Mouse (Mus musculus): ENCODE results near the gene Tmem94. TPM values are rescaled to one million over a fixed set of nuclear protein-coding genes. Genes with fewer than 3 reads are reported as not detected.

The Tmem94 gene
- polyA plus RNA-seq, 1 experiment, result 80.1 TPM

GRCm38 (mm10) chr11:115766356-115766943 is 1.2 kb downstream of the Tmem94 start:
- no peaks in the 10 kb centered on the region for H3K36me3 ChIP-seq (ENCODE audit: control insufficient read depth, insufficient read depth, low read length)
- no peaks in the 10 kb centered on the region for H3K27me3 ChIP-seq (ENCODE audit: control insufficient read depth, insufficient read depth, low read length)
- TF ChIP-seq POLR2A (IDR thresholded peaks at IDR 0.05; ENCODE audit: control insufficient read depth, low read depth, low read length) (no peak), CTCF (IDR thresholded peaks at IDR 0.05; ENCODE audit: control insufficient read depth, insufficient read depth, insufficient replicate concordance, low read depth, low read length) (no peak)
- H3K4me1 ChIP-seq (ENCODE audit: control insufficient read depth, insufficient read depth, low read length), result peaks cover 7% of the 10 kb centered on the region
- H3K27ac ChIP-seq (ENCODE audit: control insufficient read depth, insufficient read depth, low read depth, low read length), result peak overlapping the region; percentile 67
- H3K4me3 ChIP-seq (ENCODE audit: control insufficient read depth, low read depth, low read length), result peak overlapping the region; percentile 91

GRCm38 (mm10) chr11:115766981-115767380 is 1.7 kb downstream of the Tmem94 start:
- TF ChIP-seq CTCF (IDR thresholded peaks at IDR 0.05; ENCODE audit: control insufficient read depth, insufficient read depth, insufficient replicate concordance, low read depth, low read length), result no peak
- no peak for TF ChIP-seq POLR2A (IDR thresholded peaks at IDR 0.05; ENCODE audit: control insufficient read depth, low read depth, low read length)
- Histone ChIP-seq H3K4me1 (ENCODE audit: control insufficient read depth, insufficient read depth, low read length) (peaks cover 7% of the 10 kb centered on the region), H3K27me3 (ENCODE audit: control insufficient read depth, insufficient read depth, low read length) (no peaks in the 10 kb centered on the region), H3K36me3 (ENCODE audit: control insufficient read depth, insufficient read depth, low read length) (no peaks in the 10 kb centered on the region), H3K4me3 (ENCODE audit: control insufficient read depth, low read depth, low read length) (peak overlapping the region; percentile 91), H3K27ac (ENCODE audit: control insufficient read depth, insufficient read depth, low read depth, low read length) (peak overlapping the region; percentile 34; the same call in 1 of the 2 replicates)

GRCm38 (mm10) chr11:115768896-115769295 is 3.7 kb downstream of the Tmem94 start:
- H3K4me3 ChIP-seq (ENCODE audit: control insufficient read depth, low read depth, low read length), result no peak overlapping the region
- peaks cover 7% of the 10 kb centered on the region for H3K4me1 ChIP-seq (ENCODE audit: control insufficient read depth, insufficient read depth, low read length)
- H3K27ac ChIP-seq (ENCODE audit: control insufficient read depth, insufficient read depth, low read depth, low read length), result no peak overlapping the region
- H3K36me3 ChIP-seq (ENCODE audit: control insufficient read depth, insufficient read depth, low read length), result no peaks in the 10 kb centered on the region
- no peaks in the 10 kb centered on the region for H3K27me3 ChIP-seq (ENCODE audit: control insufficient read depth, insufficient read depth, low read length)
- TF ChIP-seq POLR2A (IDR thresholded peaks at IDR 0.05; ENCODE audit: control insufficient read depth, low read depth, low read length) (no peak), CTCF (IDR thresholded peaks at IDR 0.05; ENCODE audit: control insufficient read depth, insufficient read depth, insufficient replicate concordance, low read depth, low read length) (no peak)

GRCm38 (mm10) chr11:115774653-115775052 is 9.4 kb downstream of the Tmem94 start:
- TF ChIP-seq CTCF (IDR thresholded peaks at IDR 0.05; ENCODE audit: control insufficient read depth, insufficient read depth, insufficient replicate concordance, low read depth, low read length) (no peak), POLR2A (IDR thresholded peaks at IDR 0.05; ENCODE audit: control insufficient read depth, low read depth, low read length) (no peak)
- Histone ChIP-seq H3K27ac (ENCODE audit: control insufficient read depth, insufficient read depth, low read depth, low read length) (no peak overlapping the region), H3K36me3 (ENCODE audit: control insufficient read depth, insufficient read depth, low read length) (no peaks in the 10 kb centered on the region), H3K4me1 (ENCODE audit: control insufficient read depth, insufficient read depth, low read length) (no peaks in the 10 kb centered on the region; the same call in 1 of the 2 replicates), H3K27me3 (ENCODE audit: control insufficient read depth, insufficient read depth, low read length) (no peaks in the 10 kb centered on the region), H3K4me3 (ENCODE audit: control insufficient read depth, low read depth, low read length) (no peak overlapping the region)

- no peaks in the 10 kb centered on the region for H3K27me3 ChIP-seq (ENCODE audit: control insufficient read depth, insufficient read depth, low read length)
- peaks cover 3% of the 10 kb centered on the region; the same call in 1 of the 2 replicates for H3K4me1 ChIP-seq (ENCODE audit: control insufficient read depth, insufficient read depth, low read length)
- TF ChIP-seq POLR2A (IDR thresholded peaks at IDR 0.05; ENCODE audit: control insufficient read depth, low read depth, low read length) (no peak), CTCF (IDR thresholded peaks at IDR 0.05; ENCODE audit: control insufficient read depth, insufficient read depth, insufficient replicate concordance, low read depth, low read length) (no peak)
- no peak overlapping the region for H3K4me3 ChIP-seq (ENCODE audit: control insufficient read depth, low read depth, low read length)
- no peaks in the 10 kb centered on the region for H3K36me3 ChIP-seq (ENCODE audit: control insufficient read depth, insufficient read depth, low read length)
- H3K27ac ChIP-seq (ENCODE audit: control insufficient read depth, insufficient read depth, low read depth, low read length), result no peak overlapping the region
These were observed 10.8 kb downstream of the Tmem94 start for GRCm38 (mm10) chr11:115775821-115776665.

GRCm38 (mm10) chr11:115776954-115777353 is 11.7 kb downstream of the Tmem94 start:
- Histone ChIP-seq H3K27me3 (ENCODE audit: control insufficient read depth, insufficient read depth, low read length) (no peaks in the 10 kb centered on the region), H3K4me3 (ENCODE audit: control insufficient read depth, low read depth, low read length) (no peak overlapping the region), H3K4me1 (ENCODE audit: control insufficient read depth, insufficient read depth, low read length) (peaks cover 3% of the 10 kb centered on the region; the same call in 1 of the 2 replicates), H3K27ac (ENCODE audit: control insufficient read depth, insufficient read depth, low read depth, low read length) (no peak overlapping the region; the same call in 1 of the 2 replicates), H3K36me3 (ENCODE audit: control insufficient read depth, insufficient read depth, low read length) (no peaks in the 10 kb centered on the region)
- TF ChIP-seq CTCF (IDR thresholded peaks at IDR 0.05; ENCODE audit: control insufficient read depth, insufficient read depth, insufficient replicate concordance, low read depth, low read length), result no peak
- no peak for TF ChIP-seq POLR2A (IDR thresholded peaks at IDR 0.05; ENCODE audit: control insufficient read depth, low read depth, low read length)
